Mouse (Mus musculus): Measurements from ENCODE around the gene Pls1.

GRCm38 (mm10) chr9:95708943-95709342 lies 136.2 kb downstream of the Pls1 start:
- no peak for TF ChIP-seq POLR2A (IDR thresholded peaks at IDR 0.05; ENCODE audit: low read depth, low read length)
- TF ChIP-seq CTCF (IDR thresholded peaks at IDR 0.05; ENCODE audit: borderline replicate concordance, insufficient read depth, low read length): no peak

Measured in embryonic fibroblast, embryonic 13.5 days (primary cell).